Mouse (Mus musculus): ENCODE data around the gene Ube2a. TPM values are rescaled to one million over a fixed set of nuclear protein-coding genes. Genes with fewer than 3 reads are reported as not detected.

Ube2a gene
- total and polyA plus RNA-seq, 3 experiments: 30.7 to 141 (median 90.4) TPM

DNA sequence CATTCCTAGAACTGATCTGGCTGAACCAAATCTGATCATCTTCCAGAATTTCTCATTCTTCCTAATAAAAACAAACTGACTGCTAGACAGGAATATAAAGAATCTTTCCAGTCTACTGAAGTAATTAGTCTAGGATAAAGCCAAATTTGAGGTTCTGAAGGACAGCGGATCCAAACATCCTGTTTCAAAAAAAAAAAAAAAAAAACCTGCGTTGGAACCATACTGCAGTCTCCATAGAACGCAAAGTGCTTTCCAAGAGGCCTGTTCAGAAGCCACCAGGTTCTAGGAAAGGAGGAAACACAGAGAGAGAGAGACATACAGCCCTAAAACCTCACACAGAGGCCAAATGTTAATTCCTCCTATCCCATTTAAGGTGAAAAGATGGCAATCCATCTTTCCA, 28.0 kb downstream of the Ube2a start:
- peak overlapping the region; percentile 88 for H3K9ac ChIP-seq (ENCODE audit: insufficient read depth, low read depth)
- H3K36me3 ChIP-seq (replicated peaks in 1 of 2; ENCODE audit: control insufficient read depth in 1 of 2, insufficient read depth in 1 of 2, low read length in 1 of 2): no peaks in the 10 kb centered on the region
- no peaks in the 10 kb centered on the region for H3K27me3 ChIP-seq (replicated peaks)
- TF ChIP-seq UBTF (IDR thresholded peaks at IDR 0.05; ENCODE audit: low read depth, low read length): no peak
- no peak for TF ChIP-seq MAFK (IDR thresholded peaks at IDR 0.05; ENCODE audit: insufficient replicate concordance, low read length)
- TF ChIP-seq EP300 (IDR thresholded peaks at IDR 0.05; ENCODE audit: low read length): no peak
- TF ChIP-seq ZNF384 (IDR thresholded peaks at IDR 0.05; ENCODE audit: low read depth, low read length): peak; percentile 46; the same call in 1 of the 2 replicates
- no peak for TF ChIP-seq CTCF (conservative IDR thresholded peaks at IDR 0.05 in 1 of 2, IDR thresholded peaks at IDR 0.05 in 1 of 2; ENCODE audit: low read depth in 2 of 2, low read length in 2 of 2)
- in situ Hi-C loops (cut with MboI; ENCODE audit: low pct_ligation_motif_present, low pct_unique_long_range_greater_than_20kb, low sequenced_read_pairs): loop anchor here (10.0 to 25.0 kb wide), 2 partner anchors 77 to 139 kb away; no protein-coding TSS in a partner anchor
- dilution Hi-C loops (cut with MboI; ENCODE audit: extremely low pct_ligation_motif_present, extremely low pct_unique_long_range_greater_than_20kb, low sequenced_read_pairs): no loop called here
- H3K27ac ChIP-seq (ENCODE audit: insufficient read depth, low read depth): no peak overlapping the region
- no peaks in the 10 kb centered on the region for H3K4me1 ChIP-seq (ENCODE audit: control insufficient read depth in 1 of 2, insufficient read depth in 2 of 2)
- H3K4me3 ChIP-seq (replicated peaks in 1 of 3; ENCODE audit: low read depth in 2 of 3, low read length in 2 of 3, poor library complexity in 1 of 3): peak overlapping the region; percentile 64 to 98 (median 70)
- H3K79me2 ChIP-seq (replicated peaks; ENCODE audit: control insufficient read depth, extremely low read depth, insufficient read depth, poor library complexity, severe bottlenecking): peaks cover 30% of the 10 kb centered on the region
- no peaks in the 10 kb centered on the region for H3K9me3 ChIP-seq (replicated peaks; ENCODE audit: low read length)
- no peak for DNase-seq (ENCODE audit: extremely low read depth)
- H3K4me2 ChIP-seq (ENCODE audit: insufficient read depth, low read depth, poor library complexity, severe bottlenecking): peak overlapping the region; percentile 78

DNA sequence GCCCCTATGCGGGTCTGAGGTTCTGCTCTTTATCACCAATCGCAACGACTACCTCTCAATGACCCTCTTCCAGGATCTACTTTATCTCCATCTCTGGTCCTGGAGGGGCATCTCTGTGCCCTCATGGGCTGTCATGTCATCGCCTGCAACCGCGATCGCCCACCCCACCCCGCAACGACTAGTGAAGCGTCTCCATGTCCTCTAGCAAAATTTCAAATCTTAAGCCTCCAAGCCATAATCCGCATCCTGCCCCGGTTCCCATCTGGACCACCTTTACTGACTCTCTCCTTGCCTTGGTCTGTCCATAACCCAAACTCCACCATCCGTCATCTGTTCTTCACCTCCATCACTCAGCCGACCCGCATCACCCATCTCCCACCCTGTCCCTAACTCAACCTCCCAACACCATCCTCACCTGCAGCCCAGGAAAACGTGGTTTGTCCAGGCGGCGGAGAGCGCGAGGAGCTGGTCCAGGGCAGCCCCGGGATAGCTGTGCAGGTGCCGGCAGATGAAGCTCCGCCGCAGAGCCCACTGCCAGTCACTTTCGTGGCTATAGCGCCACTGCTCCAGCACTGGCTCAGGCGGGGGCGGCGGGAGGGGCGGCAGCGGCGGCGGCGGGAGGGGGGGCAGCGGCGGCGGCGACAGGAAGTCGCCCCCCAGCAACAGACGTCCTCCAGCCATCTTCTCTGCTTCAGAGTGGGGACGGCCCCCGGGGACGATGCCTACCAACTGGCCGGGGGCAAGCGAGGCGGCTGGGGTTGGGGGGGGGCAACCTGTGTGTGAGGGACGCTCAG, 28.8 kb downstream of the Ube2a start, which contains the start of gene Nkrf:
Nkrf (minus strand) TSS at position 579 of the 794 bp plus-strand sequence.
- H3K27ac ChIP-seq (ENCODE audit: insufficient read depth, low read depth): peak within 1 kb of the TSS; percentile 55; the same call in 1 of the 2 replicates
- peaks cover 30% of the 10 kb centered on the region for H3K79me2 ChIP-seq (replicated peaks; ENCODE audit: control insufficient read depth, extremely low read depth, insufficient read depth, poor library complexity, severe bottlenecking)
- H3K4me3 ChIP-seq (replicated peaks in 1 of 3; ENCODE audit: low read depth in 2 of 3, low read length in 2 of 3, poor library complexity in 1 of 3): peak within 1 kb of the TSS; percentile 64 to 98 (median 70)
- DNase-seq (ENCODE audit: extremely low read depth): peak; percentile 34
- no peaks in the 10 kb centered on the region for H3K9me3 ChIP-seq (replicated peaks; ENCODE audit: low read length)
- no peaks in the 10 kb centered on the region for H3K4me1 ChIP-seq (ENCODE audit: control insufficient read depth in 1 of 2, insufficient read depth in 2 of 2)
- in situ Hi-C loops (cut with MboI; ENCODE audit: low pct_ligation_motif_present, low pct_unique_long_range_greater_than_20kb, low sequenced_read_pairs): loop anchor here (10.0 to 25.0 kb wide), 2 partner anchors 78 to 140 kb away; no protein-coding TSS in a partner anchor
- dilution Hi-C loops (cut with MboI; ENCODE audit: extremely low pct_ligation_motif_present, extremely low pct_unique_long_range_greater_than_20kb, low sequenced_read_pairs): no loop called here
- peak within 1 kb of the TSS; percentile 78 for H3K4me2 ChIP-seq (ENCODE audit: insufficient read depth, low read depth, poor library complexity, severe bottlenecking)
- H3K36me3 ChIP-seq (replicated peaks in 1 of 2; ENCODE audit: control insufficient read depth in 1 of 2, insufficient read depth in 1 of 2, low read length in 1 of 2): no peaks in the 10 kb centered on the region
- H3K9ac ChIP-seq (ENCODE audit: insufficient read depth, low read depth): peak within 1 kb of the TSS; percentile 88
- TF ChIP-seq ZKSCAN1 (IDR thresholded peaks at IDR 0.05; ENCODE audit: borderline replicate concordance, low read depth, low read length): no peak
- TF ChIP-seq SIN3A (IDR thresholded peaks at IDR 0.05; ENCODE audit: low read length): peak; percentile 27; the same call in 1 of the 2 replicates
- no peaks in the 10 kb centered on the region for H3K27me3 ChIP-seq (replicated peaks)

DNA sequence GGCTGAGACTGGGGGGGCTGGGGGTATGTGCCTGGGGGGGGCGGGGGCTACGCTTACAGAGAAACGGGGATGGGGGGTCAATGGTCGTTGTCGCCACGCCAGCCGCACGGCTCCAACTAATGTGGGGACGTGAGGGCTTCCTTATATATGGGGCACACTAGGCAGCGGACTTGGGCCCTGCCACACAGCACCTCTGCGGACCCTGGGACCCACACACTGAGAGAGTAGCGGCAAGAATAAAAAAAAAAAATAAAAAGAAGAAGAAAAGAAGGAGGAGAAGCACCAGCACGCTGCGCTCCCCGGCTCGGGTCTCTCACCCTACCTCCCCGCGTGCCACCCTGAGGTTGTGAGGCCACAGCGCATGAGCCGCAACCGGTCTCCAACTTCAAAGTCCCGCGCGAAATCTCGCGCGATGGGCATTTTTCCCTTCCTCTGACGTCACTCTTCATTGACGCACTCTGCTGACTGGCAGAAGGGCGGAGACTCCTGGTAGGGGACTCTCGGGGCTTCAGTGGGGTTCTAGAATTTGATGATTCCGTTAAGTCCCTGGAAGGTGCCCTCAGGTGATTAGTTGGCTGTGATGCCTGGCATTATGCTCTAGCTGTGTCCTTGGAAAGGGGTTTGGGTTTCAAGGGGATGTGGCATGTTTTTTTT, 29.5 kb downstream of the Ube2a start:
- no peaks in the 10 kb centered on the region for H3K36me3 ChIP-seq (replicated peaks in 1 of 2; ENCODE audit: control insufficient read depth in 1 of 2, insufficient read depth in 1 of 2, low read length in 1 of 2)
- H3K9me3 ChIP-seq (replicated peaks; ENCODE audit: low read length): no peaks in the 10 kb centered on the region
- H3K27ac ChIP-seq (ENCODE audit: insufficient read depth, low read depth): peak overlapping the region; percentile 55; the same call in 1 of the 2 replicates
- no peaks in the 10 kb centered on the region for H3K27me3 ChIP-seq (replicated peaks)
- DNase-seq (ENCODE audit: extremely low read depth): peak; percentile 87
- H3K79me2 ChIP-seq (replicated peaks; ENCODE audit: control insufficient read depth, extremely low read depth, insufficient read depth, poor library complexity, severe bottlenecking): peaks cover 27% of the 10 kb centered on the region
- peak overlapping the region; percentile 64 to 98 (median 68) for H3K4me3 ChIP-seq (replicated peaks in 1 of 3; ENCODE audit: low read depth in 2 of 3, low read length in 2 of 3, poor library complexity in 1 of 3)
- dilution Hi-C loops (cut with MboI; ENCODE audit: extremely low pct_ligation_motif_present, extremely low pct_unique_long_range_greater_than_20kb, low sequenced_read_pairs) (no loop called here), in situ Hi-C loops (cut with MboI; ENCODE audit: low pct_ligation_motif_present, low pct_unique_long_range_greater_than_20kb, low sequenced_read_pairs) (loop anchor here (10.0 to 25.0 kb wide), 2 partner anchors 78 to 141 kb away; no protein-coding TSS in a partner anchor)
- peak overlapping the region; percentile 78; the same call in 1 of the 2 replicates for H3K4me2 ChIP-seq (ENCODE audit: insufficient read depth, low read depth, poor library complexity, severe bottlenecking)
- H3K9ac ChIP-seq (ENCODE audit: insufficient read depth, low read depth): peak overlapping the region; percentile 88
- H3K4me1 ChIP-seq (ENCODE audit: control insufficient read depth in 1 of 2, insufficient read depth in 2 of 2): no peaks in the 10 kb centered on the region
- peak; percentile 83 for TF ChIP-seq NRF1 (IDR thresholded peaks at IDR 0.05; ENCODE audit: low read depth, low read length)
- TF ChIP-seq MAZ (IDR thresholded peaks at IDR 0.05; ENCODE audit: low read depth, low read length): no peak
- TF ChIP-seq HCFC1 (IDR thresholded peaks at IDR 0.05; ENCODE audit: low read depth, low read length): peak; percentile 73
- TF ChIP-seq ZNF384 (IDR thresholded peaks at IDR 0.05; ENCODE audit: low read depth, low read length): no peak
- TF ChIP-seq RAD21 (IDR thresholded peaks at IDR 0.05; ENCODE audit: low read depth, low read length): no peak
- peak; percentile 92 for TF ChIP-seq TCF12 (IDR thresholded peaks at IDR 0.05; ENCODE audit: low read depth, low read length)
- TF ChIP-seq GABPA (IDR thresholded peaks at IDR 0.05; ENCODE audit: insufficient replicate concordance, low read depth, low read length): no peak
- TF ChIP-seq MAFK (IDR thresholded peaks at IDR 0.05; ENCODE audit: insufficient replicate concordance, low read length): no peak
- TF ChIP-seq BHLHE40 (IDR thresholded peaks at IDR 0.05; ENCODE audit: low read depth, low read length): peak; percentile 66
- no peak for TF ChIP-seq USF1 (IDR thresholded peaks at IDR 0.05; ENCODE audit: low read depth, low read length)
- 0 out of 2 replicates have a peak, but pooled peaks have one; percentile 22 for TF ChIP-seq JUND (conservative IDR thresholded peaks at IDR 0.05; ENCODE audit: low read depth, low read length)
- peak; percentile 33; the same call in 1 of the 2 replicates for TF ChIP-seq JUN (IDR thresholded peaks at IDR 0.05; ENCODE audit: insufficient read depth, low read depth, low read length)
- TF ChIP-seq MAX (IDR thresholded peaks at IDR 0.05; ENCODE audit: low read length): peak; percentile 67
- peak; percentile 90 for TF ChIP-seq POLR2AphosphoS2 (IDR thresholded peaks at IDR 0.05; ENCODE audit: low read depth, low read length)
- peak; percentile 99 for TF ChIP-seq CHD2 (IDR thresholded peaks at IDR 0.05; ENCODE audit: low read length)
- TF ChIP-seq UBTF (IDR thresholded peaks at IDR 0.05; ENCODE audit: low read depth, low read length): no peak
- TF ChIP-seq MYC (IDR thresholded peaks at IDR 0.05; ENCODE audit: low read depth, low read length): peak; percentile 80; the same call in 1 of the 2 replicates
